Mouse (Mus musculus): ENCODE data around the gene Lmf2. TPM values are rescaled to one million over a fixed set of nuclear protein-coding genes. Genes with fewer than 3 reads are reported as not detected.

Gene Lmf2
- polyA plus RNA-seq, 1 experiment from 2014 or later, result 36.4 TPM

GRCm38 (mm10) chr15:89363051-89363450 is 7.6 kb upstream of the Lmf2 start:
- Histone ChIP-seq H3K4me2 (replicated peaks) (no peak overlapping the region), H3K36me3 (peaks cover 87% of the 10 kb centered on the region), H3K4me1 (replicated peaks) (peaks cover 10% of the 10 kb centered on the region), H3K4me3 (replicated peaks) (no peak overlapping the region), H3K27me3 (no peaks in the 10 kb centered on the region), H3K9ac (replicated peaks) (no peak overlapping the region), H3K9me3 (no peaks in the 10 kb centered on the region), H3K27ac (no peak overlapping the region)
- 97% methylated on average over 7 of the region's 7 CpGs for WGBS
- no peak for ATAC-seq

DNA sequence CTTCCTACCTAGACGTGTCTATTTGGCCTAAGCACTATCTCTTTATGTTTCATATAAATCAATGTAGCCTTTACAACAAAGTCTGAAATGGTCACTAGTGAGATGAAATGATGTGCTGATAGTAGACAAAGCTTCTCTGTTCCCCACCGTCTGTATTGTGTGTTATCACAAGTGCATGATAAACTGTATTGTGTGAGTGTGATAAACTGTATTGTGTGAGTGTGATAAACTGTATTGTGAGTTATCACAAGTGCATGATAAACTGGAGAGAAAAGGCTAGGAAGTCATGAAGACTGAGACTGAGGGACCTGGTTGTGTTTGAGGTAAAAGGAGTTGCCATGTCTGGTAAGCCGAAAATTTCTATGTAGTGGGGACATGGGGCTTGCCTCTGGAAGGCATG is 3.3 kb upstream of the Lmf2 start:
- no peaks in the 10 kb centered on the region for H3K27me3 ChIP-seq
- peaks cover 41% of the 10 kb centered on the region for H3K4me1 ChIP-seq (replicated peaks)
- no peak overlapping the region for H3K9ac ChIP-seq (replicated peaks)
- H3K4me2 ChIP-seq (replicated peaks), result no peak overlapping the region
- WGBS, result 95% methylated on average over 3 of the region's 3 CpGs
- no peak overlapping the region for H3K27ac ChIP-seq
- ATAC-seq, result no peak
- H3K36me3 ChIP-seq, result peaks cover 46% of the 10 kb centered on the region
- H3K9me3 ChIP-seq, result no peaks in the 10 kb centered on the region
- no peak overlapping the region for H3K4me3 ChIP-seq (replicated peaks)

DNA sequence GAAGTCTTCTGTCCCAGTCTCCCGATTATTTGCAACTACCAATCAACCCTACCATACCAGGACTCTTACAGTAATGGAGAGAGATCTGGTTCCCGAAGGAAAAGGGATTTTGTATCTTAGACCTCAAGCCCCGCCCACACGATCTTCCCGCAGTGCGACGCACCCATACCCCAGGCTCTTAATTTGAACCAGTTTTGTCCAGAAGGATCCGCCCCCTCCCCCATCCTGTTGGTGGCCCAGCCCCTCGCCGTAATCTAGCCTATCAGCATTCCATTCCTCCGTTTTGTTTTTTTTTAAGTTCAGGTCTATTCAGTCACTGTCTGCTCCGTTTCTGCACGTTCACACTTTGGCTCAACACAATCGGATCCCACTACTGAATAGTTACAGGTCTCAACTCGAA is 913 bp upstream of the Lmf2 start:
- peaks cover 46% of the 10 kb centered on the region for H3K36me3 ChIP-seq
- peak overlapping the region; percentile 80 for H3K4me2 ChIP-seq (replicated peaks)
- H3K9ac ChIP-seq (replicated peaks), result peak overlapping the region; percentile 82
- no peaks in the 10 kb centered on the region for H3K27me3 ChIP-seq
- H3K4me1 ChIP-seq (replicated peaks), result peaks cover 43% of the 10 kb centered on the region
- no peaks in the 10 kb centered on the region for H3K9me3 ChIP-seq
- peak; percentile 5; the same call in 1 of the 2 replicates for ATAC-seq
- H3K27ac ChIP-seq, result peak overlapping the region; percentile 75; the same call in 1 of the 2 replicates
- WGBS, result under 1% methylated on average over 15 of the region's 15 CpGs
- peak overlapping the region; percentile 66 for H3K4me3 ChIP-seq (replicated peaks)

GRCm38 (mm10) chr15:89354455-89354854 is 1.0 kb downstream of the Lmf2 start:
- Histone ChIP-seq H3K9me3 (no peaks in the 10 kb centered on the region), H3K4me3 (replicated peaks) (peak overlapping the region; percentile 66), H3K9ac (replicated peaks) (peak overlapping the region; percentile 82), H3K36me3 (peaks cover 43% of the 10 kb centered on the region), H3K27me3 (no peaks in the 10 kb centered on the region), H3K4me2 (replicated peaks) (peak overlapping the region; percentile 80), H3K4me1 (replicated peaks) (peaks cover 41% of the 10 kb centered on the region), H3K27ac (no peak overlapping the region)
- 88% methylated on average over 7 of the region's 7 CpGs for WGBS
- no peak for ATAC-seq

GRCm38 (mm10) chr15:89353837-89354236 is 1.6 kb downstream of the Lmf2 start:
- Histone ChIP-seq H3K4me3 (replicated peaks) (peak overlapping the region; percentile 66; the same call in 1 of the 2 replicates), H3K9me3 (no peaks in the 10 kb centered on the region), H3K27me3 (no peaks in the 10 kb centered on the region), H3K27ac (no peak overlapping the region), H3K36me3 (peaks cover 42% of the 10 kb centered on the region), H3K4me2 (replicated peaks) (no peak overlapping the region), H3K4me1 (replicated peaks) (peaks cover 40% of the 10 kb centered on the region), H3K9ac (replicated peaks) (peak overlapping the region; percentile 82; the same call in 1 of the 2 replicates)
- ATAC-seq, result no peak
- 92% methylated on average over 16 of the region's 16 CpGs for WGBS

- H3K27me3 ChIP-seq, result no peaks in the 10 kb centered on the region
- no peak for ATAC-seq
- peaks cover 42% of the 10 kb centered on the region for H3K36me3 ChIP-seq
- no peaks in the 10 kb centered on the region for H3K9me3 ChIP-seq
- peaks cover 31% of the 10 kb centered on the region for H3K4me1 ChIP-seq (replicated peaks)
- H3K4me2 ChIP-seq (replicated peaks), result no peak overlapping the region
- H3K9ac ChIP-seq (replicated peaks), result no peak overlapping the region
- no peak overlapping the region for H3K4me3 ChIP-seq (replicated peaks)
- WGBS, result 96% methylated on average over 12 of the region's 12 CpGs
- no peak overlapping the region for H3K27ac ChIP-seq
These were observed 2.7 kb downstream of the Lmf2 start for GRCm38 (mm10) chr15:89352795-89353194.

GRCm38 (mm10) chr15:89352054-89352453 is 3.4 kb downstream of the Lmf2 start:
- no peak overlapping the region for H3K4me2 ChIP-seq (replicated peaks)
- 94% methylated on average over 14 of the region's 14 CpGs for WGBS
- H3K4me3 ChIP-seq (replicated peaks), result no peak overlapping the region
- no peaks in the 10 kb centered on the region for H3K27me3 ChIP-seq
- ATAC-seq, result no peak
- no peaks in the 10 kb centered on the region for H3K9me3 ChIP-seq
- peaks cover 24% of the 10 kb centered on the region for H3K4me1 ChIP-seq (replicated peaks)
- peaks cover 42% of the 10 kb centered on the region for H3K36me3 ChIP-seq
- no peak overlapping the region for H3K9ac ChIP-seq (replicated peaks)
- no peak overlapping the region for H3K27ac ChIP-seq

- Histone ChIP-seq H3K4me3 (replicated peaks) (no peak overlapping the region), H3K36me3 (peaks cover 42% of the 10 kb centered on the region), H3K27me3 (no peaks in the 10 kb centered on the region), H3K4me2 (replicated peaks) (no peak overlapping the region), H3K4me1 (replicated peaks) (peaks cover 17% of the 10 kb centered on the region), H3K27ac (no peak overlapping the region), H3K9ac (replicated peaks) (no peak overlapping the region), H3K9me3 (no peaks in the 10 kb centered on the region)
- no peak for ATAC-seq
- 90% methylated on average over 15 of the region's 15 CpGs for WGBS
These were observed 4.2 kb downstream of the Lmf2 start for GRCm38 (mm10) chr15:89351302-89351701.

DNA sequence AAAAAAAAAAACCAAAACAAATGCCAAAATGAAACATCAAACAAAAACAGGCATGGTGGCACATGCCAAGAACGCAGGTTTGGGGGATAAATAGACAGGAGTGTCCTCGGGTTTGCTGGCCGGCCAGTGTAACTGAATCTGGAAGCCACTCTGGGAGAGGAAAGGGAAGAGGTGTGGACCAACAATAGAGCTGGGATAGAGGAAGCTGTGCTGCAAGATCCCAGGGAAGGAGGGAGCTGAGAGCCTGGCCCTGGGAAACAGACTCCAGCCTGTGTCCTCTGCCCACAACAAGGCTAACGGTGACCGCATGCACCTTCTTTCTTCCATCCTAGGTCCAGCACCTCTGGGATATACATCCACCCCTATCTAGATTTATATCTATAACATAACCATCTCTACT is 5.0 kb downstream of the Lmf2 start:
- WGBS, result 90% methylated on average over 5 of the region's 5 CpGs
- no peak overlapping the region for H3K9ac ChIP-seq (replicated peaks)
- no peaks in the 10 kb centered on the region for H3K27me3 ChIP-seq
- H3K4me2 ChIP-seq (replicated peaks), result no peak overlapping the region
- ATAC-seq, result no peak
- peaks cover 14% of the 10 kb centered on the region for H3K4me1 ChIP-seq (replicated peaks)
- H3K27ac ChIP-seq, result no peak overlapping the region
- no peaks in the 10 kb centered on the region for H3K9me3 ChIP-seq
- peaks cover 42% of the 10 kb centered on the region for H3K36me3 ChIP-seq
- no peak overlapping the region for H3K4me3 ChIP-seq (replicated peaks)

GRCm38 (mm10) chr15:89343325-89343724 is 12.1 kb downstream of the Lmf2 start:
- no peak overlapping the region for H3K4me2 ChIP-seq (replicated peaks)
- WGBS, result 87% methylated on average over 3 of the region's 3 CpGs
- H3K9ac ChIP-seq (replicated peaks), result no peak overlapping the region
- H3K36me3 ChIP-seq, result no peaks in the 10 kb centered on the region
- H3K4me1 ChIP-seq (replicated peaks), result no peaks in the 10 kb centered on the region
- H3K4me3 ChIP-seq (replicated peaks), result no peak overlapping the region
- no peak overlapping the region for H3K27ac ChIP-seq
- H3K27me3 ChIP-seq, result no peaks in the 10 kb centered on the region
- no peaks in the 10 kb centered on the region for H3K9me3 ChIP-seq
- ATAC-seq, result no peak

GRCm38 (mm10) chr15:89341678-89342077 is 13.8 kb downstream of the Lmf2 start:
- H3K27ac ChIP-seq, result no peak overlapping the region
- H3K4me1 ChIP-seq (replicated peaks), result no peaks in the 10 kb centered on the region
- H3K9ac ChIP-seq (replicated peaks), result no peak overlapping the region
- WGBS, result 37% methylated on average over 1 of the region's 1 CpGs
- H3K4me2 ChIP-seq (replicated peaks), result no peak overlapping the region
- no peak for ATAC-seq
- no peaks in the 10 kb centered on the region for H3K9me3 ChIP-seq
- H3K27me3 ChIP-seq, result no peaks in the 10 kb centered on the region
- no peaks in the 10 kb centered on the region for H3K36me3 ChIP-seq
- no peak overlapping the region for H3K4me3 ChIP-seq (replicated peaks)

GRCm38 (mm10) chr15:89340136-89340535 is 15.3 kb downstream of the Lmf2 start:
- no peaks in the 10 kb centered on the region for H3K9me3 ChIP-seq
- 79% methylated on average over 3 of the region's 3 CpGs for WGBS

DNA sequence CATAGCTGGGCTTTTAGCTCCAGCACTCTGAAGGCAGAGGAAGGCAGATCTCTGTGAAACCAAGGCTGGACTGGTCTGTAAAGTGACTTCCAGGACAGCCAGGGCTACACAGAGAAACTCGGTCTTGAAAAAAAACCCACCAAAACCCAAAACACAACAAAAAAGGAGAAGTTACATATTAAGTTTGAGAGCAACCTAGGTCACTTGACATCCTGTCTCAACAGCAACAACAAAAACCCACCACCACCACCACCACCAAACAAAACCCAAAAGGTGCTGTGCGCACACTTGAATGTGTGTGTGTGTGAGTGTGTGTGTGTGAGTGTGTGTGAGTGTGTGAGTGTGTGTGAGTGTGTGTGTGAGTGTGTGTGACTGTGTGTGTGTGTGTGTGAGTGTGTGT is 15.8 kb downstream of the Lmf2 start:
- no peak for ATAC-seq

More at GRCm38 (mm10) chr15:89340136-89340535, 15.3 kb downstream of the Lmf2 start:
- no peak overlapping the region for H3K4me3 ChIP-seq (replicated peaks)
- no peak overlapping the region for H3K4me2 ChIP-seq (replicated peaks)
- no peaks in the 10 kb centered on the region for H3K36me3 ChIP-seq
- no peak overlapping the region for H3K27ac ChIP-seq
- ATAC-seq, result no peak
- no peaks in the 10 kb centered on the region for H3K4me1 ChIP-seq (replicated peaks)
- no peak overlapping the region for H3K9ac ChIP-seq (replicated peaks)
- H3K27me3 ChIP-seq, result no peaks in the 10 kb centered on the region

More for the DNA sequence above, 15.8 kb downstream of the Lmf2 start:
- Histone ChIP-seq H3K27ac (no peak overlapping the region), H3K4me2 (replicated peaks) (no peak overlapping the region), H3K9me3 (no peaks in the 10 kb centered on the region), H3K4me1 (replicated peaks) (no peaks in the 10 kb centered on the region), H3K9ac (replicated peaks) (no peak overlapping the region), H3K36me3 (no peaks in the 10 kb centered on the region), H3K4me3 (replicated peaks) (no peak overlapping the region), H3K27me3 (no peaks in the 10 kb centered on the region)
- WGBS, result 100% methylated on average over 2 of the region's 2 CpGs
